Mouse (Mus musculus): ENCODE measurements around the gene Krt13. TPM values are rescaled to one million over a fixed set of nuclear protein-coding genes. Genes with fewer than 3 reads are reported as not detected.

Gene Krt13
- polyA plus RNA-seq, 1 experiment from 2014 or later: not detected

- Histone ChIP-seq H3K36me3 (ENCODE audit: control insufficient read depth, insufficient read depth, low read length) (no peaks in the 10 kb centered on the region), H3K4me1 (replicated peaks; ENCODE audit: control insufficient read depth, insufficient read depth, low read length) (peaks cover 18% of the 10 kb centered on the region), H3K9ac (ENCODE audit: low read length) (no peak within 1 kb of the TSS), H3K27me3 (replicated peaks; ENCODE audit: control insufficient read depth, insufficient read depth, low read length) (peaks cover 19% of the 10 kb centered on the region), H3K4me3 (ENCODE audit: low read depth, low read length) (no peak within 1 kb of the TSS), H3K27ac (ENCODE audit: low read depth) (0 out of 2 replicates have a peak within 1 kb of the TSS, but pooled peaks have one; percentile 38), H3K9me3 (ENCODE audit: control insufficient read depth, low read length) (no peaks in the 10 kb centered on the region), H3K4me2 (ENCODE audit: low read length) (no peak within 1 kb of the TSS)
- DNase-seq (ENCODE audit: low spot score) (no peak), ATAC-seq (replicated peaks; ENCODE audit: low FRiP score, low TSS enrichment, low read depth) (no peak)
- 54% methylated on average over 9 of the region's 9 CpGs for WGBS
Observed at GRCm38 (mm10) chr11:100148615-100149330, 27.4 kb upstream of the Krt13 start, which contains the start of gene Krt19. Krt19 (minus strand) TSS chr11:100148665.

- 33% methylated on average over 5 of the region's 5 CpGs for WGBS
- H3K4me3 ChIP-seq (ENCODE audit: low read depth, low read length): no peak overlapping the region
- no peak overlapping the region for H3K9ac ChIP-seq (ENCODE audit: low read length)
- DNase-seq (ENCODE audit: low spot score): no peak
- H3K27me3 ChIP-seq (replicated peaks; ENCODE audit: control insufficient read depth, insufficient read depth, low read length): peaks cover 19% of the 10 kb centered on the region
- ATAC-seq (replicated peaks; ENCODE audit: low FRiP score, low TSS enrichment, low read depth): no peak; the same call in 1 of the 2 replicates
- 0 out of 2 replicates have a peak overlapping the region, but pooled peaks have one; percentile 38 for H3K27ac ChIP-seq (ENCODE audit: low read depth)
- peaks cover 16% of the 10 kb centered on the region for H3K4me1 ChIP-seq (replicated peaks; ENCODE audit: control insufficient read depth, insufficient read depth, low read length)
- no peaks in the 10 kb centered on the region for H3K9me3 ChIP-seq (ENCODE audit: control insufficient read depth, low read length)
- H3K36me3 ChIP-seq (ENCODE audit: control insufficient read depth, insufficient read depth, low read length): no peaks in the 10 kb centered on the region
- H3K4me2 ChIP-seq (ENCODE audit: low read length): no peak overlapping the region
Observed at GRCm38 (mm10) chr11:100147566-100148353, 26.4 kb upstream of the Krt13 start.

GRCm38 (mm10) chr11:100145858-100146560 lies 24.6 kb upstream of the Krt13 start:
- H3K4me1 ChIP-seq (replicated peaks; ENCODE audit: control insufficient read depth, insufficient read depth, low read length): peaks cover 15% of the 10 kb centered on the region
- H3K4me3 ChIP-seq (ENCODE audit: low read depth, low read length): peak overlapping the region; percentile 41
- DNase-seq (ENCODE audit: low spot score): peak; percentile 70
- peak overlapping the region; percentile 48 for H3K4me2 ChIP-seq (ENCODE audit: low read length)
- H3K36me3 ChIP-seq (ENCODE audit: control insufficient read depth, insufficient read depth, low read length): no peaks in the 10 kb centered on the region
- no peaks in the 10 kb centered on the region for H3K9me3 ChIP-seq (ENCODE audit: control insufficient read depth, low read length)
- ATAC-seq (replicated peaks; ENCODE audit: low FRiP score, low TSS enrichment, low read depth): peak; percentile 80
- peak overlapping the region; percentile 67 for H3K27ac ChIP-seq (ENCODE audit: low read depth)
- peaks cover 19% of the 10 kb centered on the region for H3K27me3 ChIP-seq (replicated peaks; ENCODE audit: control insufficient read depth, insufficient read depth, low read length)
- WGBS: 3% methylated on average over 12 of the region's 13 CpGs
- peak overlapping the region; percentile 43 for H3K9ac ChIP-seq (ENCODE audit: low read length)

GRCm38 (mm10) chr11:100145104-100145503 lies 23.7 kb upstream of the Krt13 start:
- H3K27ac ChIP-seq (ENCODE audit: low read depth): peak overlapping the region; percentile 67; the same call in 1 of the 2 replicates
- peaks cover 19% of the 10 kb centered on the region for H3K27me3 ChIP-seq (replicated peaks; ENCODE audit: control insufficient read depth, insufficient read depth, low read length)

GRCm38 (mm10) chr11:100140966-100141365 lies 19.6 kb upstream of the Krt13 start:
- 69% methylated on average over 21 of the region's 21 CpGs for WGBS
- DNase-seq (ENCODE audit: low spot score): no peak
- H3K27ac ChIP-seq (ENCODE audit: low read depth): no peak overlapping the region

More at GRCm38 (mm10) chr11:100145104-100145503, 23.7 kb upstream of the Krt13 start:
- H3K9ac ChIP-seq (ENCODE audit: low read length): peak overlapping the region; percentile 43
- H3K36me3 ChIP-seq (ENCODE audit: control insufficient read depth, insufficient read depth, low read length): no peaks in the 10 kb centered on the region
- DNase-seq (ENCODE audit: low spot score) (peak; percentile 79), ATAC-seq (replicated peaks; ENCODE audit: low FRiP score, low TSS enrichment, low read depth) (peak; percentile 35)
- peak overlapping the region; percentile 48 for H3K4me2 ChIP-seq (ENCODE audit: low read length)
- 2% methylated on average over 20 of the region's 20 CpGs for WGBS
- peaks cover 18% of the 10 kb centered on the region for H3K4me1 ChIP-seq (replicated peaks; ENCODE audit: control insufficient read depth, insufficient read depth, low read length)
- peak overlapping the region; percentile 41 for H3K4me3 ChIP-seq (ENCODE audit: low read depth, low read length)
- no peaks in the 10 kb centered on the region for H3K9me3 ChIP-seq (ENCODE audit: control insufficient read depth, low read length)

GRCm38 (mm10) chr11:100139391-100139790 lies 18.0 kb upstream of the Krt13 start:
- ATAC-seq (replicated peaks; ENCODE audit: low FRiP score, low TSS enrichment, low read depth) (peak; percentile 52), DNase-seq (ENCODE audit: low spot score) (no peak)
- WGBS: 28% methylated on average over 2 of the region's 2 CpGs
- Histone ChIP-seq H3K36me3 (ENCODE audit: control insufficient read depth, insufficient read depth, low read length) (no peaks in the 10 kb centered on the region), H3K27me3 (replicated peaks; ENCODE audit: control insufficient read depth, insufficient read depth, low read length) (0 out of 2 replicates have a peak, but pooled peaks cover 2% of the 10 kb centered on the region), H3K4me1 (replicated peaks; ENCODE audit: control insufficient read depth, insufficient read depth, low read length) (0 out of 2 replicates have a peak, but pooled peaks cover 11% of the 10 kb centered on the region), H3K9me3 (ENCODE audit: control insufficient read depth, low read length) (no peaks in the 10 kb centered on the region), H3K4me2 (ENCODE audit: low read length) (no peak overlapping the region), H3K27ac (ENCODE audit: low read depth) (peak overlapping the region; percentile 58), H3K4me3 (ENCODE audit: low read depth, low read length) (no peak overlapping the region), H3K9ac (ENCODE audit: low read length) (no peak overlapping the region)

More at GRCm38 (mm10) chr11:100140966-100141365, 19.6 kb upstream of the Krt13 start:
- H3K9me3 ChIP-seq (ENCODE audit: control insufficient read depth, low read length): no peaks in the 10 kb centered on the region
- H3K36me3 ChIP-seq (ENCODE audit: control insufficient read depth, insufficient read depth, low read length): no peaks in the 10 kb centered on the region
- ATAC-seq (replicated peaks; ENCODE audit: low FRiP score, low TSS enrichment, low read depth): no peak
- H3K27me3 ChIP-seq (replicated peaks; ENCODE audit: control insufficient read depth, insufficient read depth, low read length): peaks cover 16% of the 10 kb centered on the region
- no peak overlapping the region for H3K9ac ChIP-seq (ENCODE audit: low read length)
- H3K4me2 ChIP-seq (ENCODE audit: low read length): no peak overlapping the region
- no peak overlapping the region for H3K4me3 ChIP-seq (ENCODE audit: low read depth, low read length)
- peaks cover 11% of the 10 kb centered on the region; the same call in 1 of the 2 replicates for H3K4me1 ChIP-seq (replicated peaks; ENCODE audit: control insufficient read depth, insufficient read depth, low read length)

GRCm38 (mm10) chr11:100138809-100139208 lies 17.4 kb upstream of the Krt13 start:
- Histone ChIP-seq H3K9me3 (ENCODE audit: control insufficient read depth, low read length) (no peaks in the 10 kb centered on the region), H3K4me2 (ENCODE audit: low read length) (no peak overlapping the region), H3K9ac (ENCODE audit: low read length) (no peak overlapping the region), H3K4me1 (replicated peaks; ENCODE audit: control insufficient read depth, insufficient read depth, low read length) (0 out of 2 replicates have a peak, but pooled peaks cover 11% of the 10 kb centered on the region), H3K4me3 (ENCODE audit: low read depth, low read length) (no peak overlapping the region), H3K36me3 (ENCODE audit: control insufficient read depth, insufficient read depth, low read length) (no peaks in the 10 kb centered on the region), H3K27ac (ENCODE audit: low read depth) (peak overlapping the region; percentile 58), H3K27me3 (replicated peaks; ENCODE audit: control insufficient read depth, insufficient read depth, low read length) (no peaks in the 10 kb centered on the region)
- 49% methylated on average over 7 of the region's 7 CpGs for WGBS
- ATAC-seq (replicated peaks; ENCODE audit: low FRiP score, low TSS enrichment, low read depth) (peak; percentile 81), DNase-seq (ENCODE audit: low spot score) (peak; percentile 74)

GRCm38 (mm10) chr11:100137693-100138092 lies 16.3 kb upstream of the Krt13 start:
- Histone ChIP-seq H3K4me1 (replicated peaks; ENCODE audit: control insufficient read depth, insufficient read depth, low read length) (0 out of 2 replicates have a peak, but pooled peaks cover 11% of the 10 kb centered on the region), H3K4me2 (ENCODE audit: low read length) (no peak overlapping the region), H3K27ac (ENCODE audit: low read depth) (peak overlapping the region; percentile 23; the same call in 1 of the 2 replicates), H3K9ac (ENCODE audit: low read length) (no peak overlapping the region), H3K27me3 (replicated peaks; ENCODE audit: control insufficient read depth, insufficient read depth, low read length) (no peaks in the 10 kb centered on the region), H3K4me3 (ENCODE audit: low read depth, low read length) (no peak overlapping the region), H3K9me3 (ENCODE audit: control insufficient read depth, low read length) (no peaks in the 10 kb centered on the region), H3K36me3 (ENCODE audit: control insufficient read depth, insufficient read depth, low read length) (no peaks in the 10 kb centered on the region)
- DNase-seq (ENCODE audit: low spot score) (no peak), ATAC-seq (replicated peaks; ENCODE audit: low FRiP score, low TSS enrichment, low read depth) (no peak)
- WGBS: 34% methylated on average over 5 of the region's 5 CpGs
